Mouse (Mus musculus): ENCODE data around the gene Trat1. TPM values are rescaled to one million over a fixed set of nuclear protein-coding genes. Genes with fewer than 3 reads are reported as not detected.

Trat1 gene
- polyA plus RNA-seq (2012; rRNA removed) = 0.42 and 0.56 TPM in 2 replicates

DNA sequence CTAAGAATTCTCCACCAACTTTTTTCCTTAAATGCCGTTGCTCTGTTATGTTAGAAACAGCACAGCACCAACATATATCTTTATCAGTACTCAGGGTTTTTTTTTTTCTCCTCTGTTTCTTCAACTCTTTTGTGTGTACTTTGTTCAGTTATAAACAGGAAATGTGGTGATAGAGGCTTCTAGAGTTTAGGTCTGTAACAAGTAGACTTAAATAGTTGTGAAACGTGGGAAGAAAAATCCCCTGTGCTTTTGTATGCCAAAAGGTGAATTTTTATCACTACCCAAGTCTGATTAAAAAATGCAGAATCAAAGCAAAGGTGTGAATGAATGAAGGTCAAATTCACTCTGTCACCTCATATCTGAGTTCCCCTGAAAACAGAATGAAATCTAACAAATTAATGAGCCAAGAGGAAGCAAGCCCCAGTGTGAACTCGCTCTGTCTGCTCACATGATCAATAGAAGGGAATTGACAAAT, at the start of gene Trat1:
Trat1 (minus strand) TSS at position 51 of the 475 bp plus-strand sequence.
- H3K4me3 ChIP-seq (ENCODE audit: control insufficient read depth, low read depth, low read length) = no peak within 1 kb of the TSS
- no peaks in the 10 kb centered on the region for H3K27me3 ChIP-seq (ENCODE audit: control insufficient read depth, insufficient read depth, low read length)
- no peak within 1 kb of the TSS for H3K27ac ChIP-seq (ENCODE audit: control insufficient read depth, insufficient read depth, low read depth, low read length)
- no peak for TF ChIP-seq POLR2A (IDR thresholded peaks at IDR 0.05; ENCODE audit: control insufficient read depth, low read depth, low read length)
- TF ChIP-seq CTCF (IDR thresholded peaks at IDR 0.05; ENCODE audit: control insufficient read depth, insufficient read depth, insufficient replicate concordance, low read depth, low read length) = no peak
- H3K4me1 ChIP-seq (ENCODE audit: control insufficient read depth, insufficient read depth, low read length) = no peaks in the 10 kb centered on the region
- H3K36me3 ChIP-seq (ENCODE audit: control insufficient read depth, insufficient read depth, low read length) = no peaks in the 10 kb centered on the region

DNA sequence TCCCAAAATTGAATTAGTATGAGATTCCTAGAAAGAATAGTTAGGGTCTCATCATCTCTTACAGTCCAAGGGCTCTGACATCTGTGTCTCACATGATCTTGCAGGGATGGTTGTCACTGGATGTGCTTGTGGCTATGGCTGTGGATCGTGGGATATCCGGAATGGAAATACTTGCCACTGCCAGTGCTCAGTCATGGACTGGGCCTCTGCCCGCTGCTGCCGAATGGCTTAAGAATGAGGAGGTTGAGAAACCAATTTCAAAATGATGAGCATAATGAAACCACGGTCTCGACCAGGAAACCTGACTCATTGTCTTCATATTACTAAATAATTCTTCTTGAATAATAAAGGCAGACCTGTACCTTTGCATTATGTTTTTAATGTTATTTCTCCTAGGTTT, 46.7 kb upstream of the Trat1 start:
- Histone ChIP-seq H3K27me3 (ENCODE audit: control insufficient read depth, insufficient read depth, low read length) (no peaks in the 10 kb centered on the region), H3K4me3 (ENCODE audit: control insufficient read depth, low read depth, low read length) (no peak overlapping the region), H3K27ac (ENCODE audit: control insufficient read depth, insufficient read depth, low read depth, low read length) (no peak overlapping the region), H3K36me3 (ENCODE audit: control insufficient read depth, insufficient read depth, low read length) (no peaks in the 10 kb centered on the region), H3K4me1 (ENCODE audit: control insufficient read depth, insufficient read depth, low read length) (no peaks in the 10 kb centered on the region)
- TF ChIP-seq POLR2A (IDR thresholded peaks at IDR 0.05; ENCODE audit: control insufficient read depth, low read depth, low read length) (no peak), CTCF (IDR thresholded peaks at IDR 0.05; ENCODE audit: control insufficient read depth, insufficient read depth, insufficient replicate concordance, low read depth, low read length) (no peak)

DNA sequence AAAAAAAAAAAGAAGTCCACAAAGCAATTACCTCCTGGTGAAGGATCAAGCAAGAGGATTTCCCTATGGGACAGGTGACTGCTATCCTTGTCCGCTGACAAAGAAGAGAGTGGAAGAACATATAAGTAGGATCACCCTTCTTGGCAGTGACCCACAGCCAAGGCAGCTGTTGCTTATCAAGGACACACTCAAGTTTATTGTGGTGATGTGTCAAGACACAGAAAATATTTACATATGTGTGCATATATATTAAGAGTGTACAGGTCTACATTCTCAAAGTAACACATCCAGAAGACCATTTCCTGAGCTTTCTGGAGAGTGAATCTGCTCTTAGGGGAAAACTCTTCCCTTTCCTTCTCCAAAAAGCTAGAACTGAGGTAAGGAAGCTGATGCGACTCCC, 44.9 kb upstream of the Trat1 start, which contains the start of gene Retnlb:
Retnlb (plus strand) TSS at position 162 of the 400 bp plus-strand sequence.
- no peaks in the 10 kb centered on the region for H3K27me3 ChIP-seq (ENCODE audit: control insufficient read depth, insufficient read depth, low read length)
- no peak within 1 kb of the TSS for H3K27ac ChIP-seq (ENCODE audit: control insufficient read depth, insufficient read depth, low read depth, low read length)
- H3K36me3 ChIP-seq (ENCODE audit: control insufficient read depth, insufficient read depth, low read length) = no peaks in the 10 kb centered on the region
- no peak for TF ChIP-seq CTCF (IDR thresholded peaks at IDR 0.05; ENCODE audit: control insufficient read depth, insufficient read depth, insufficient replicate concordance, low read depth, low read length)
- no peak for TF ChIP-seq POLR2A (IDR thresholded peaks at IDR 0.05; ENCODE audit: control insufficient read depth, low read depth, low read length)
- no peaks in the 10 kb centered on the region for H3K4me1 ChIP-seq (ENCODE audit: control insufficient read depth, insufficient read depth, low read length)
- H3K4me3 ChIP-seq (ENCODE audit: control insufficient read depth, low read depth, low read length) = no peak within 1 kb of the TSS

DNA sequence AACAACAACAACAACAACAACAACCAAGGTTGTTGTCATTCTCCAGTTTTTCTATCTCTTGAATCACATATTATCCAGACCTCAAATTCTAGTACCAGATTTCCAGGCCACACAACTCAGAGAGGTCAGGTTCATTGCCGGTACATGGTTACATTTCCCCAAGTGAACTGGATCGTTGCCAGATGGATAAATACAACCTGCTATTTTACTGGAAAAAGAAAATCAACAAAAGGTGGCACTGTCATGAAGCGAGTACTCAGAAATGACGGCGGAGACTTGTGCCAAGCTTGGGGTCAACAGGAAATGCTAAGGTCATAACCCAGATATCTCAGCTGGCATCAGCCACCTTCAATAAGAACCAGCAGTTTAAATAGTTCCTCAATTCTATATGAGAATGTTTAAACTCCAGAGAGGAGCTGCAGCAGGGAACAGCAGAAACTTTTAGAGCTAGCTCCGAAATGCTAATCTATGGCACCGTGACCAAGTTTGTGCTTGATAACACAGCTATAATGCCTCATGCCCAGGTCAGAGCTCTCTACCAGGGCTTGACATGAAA, 40.1 kb upstream of the Trat1 start:
- TF ChIP-seq POLR2A (IDR thresholded peaks at IDR 0.05; ENCODE audit: control insufficient read depth, low read depth, low read length) = no peak
- no peak for TF ChIP-seq CTCF (IDR thresholded peaks at IDR 0.05; ENCODE audit: control insufficient read depth, insufficient read depth, insufficient replicate concordance, low read depth, low read length)
- Histone ChIP-seq H3K4me3 (ENCODE audit: control insufficient read depth, low read depth, low read length) (no peak overlapping the region), H3K36me3 (ENCODE audit: control insufficient read depth, insufficient read depth, low read length) (no peaks in the 10 kb centered on the region), H3K4me1 (ENCODE audit: control insufficient read depth, insufficient read depth, low read length) (no peaks in the 10 kb centered on the region), H3K27me3 (ENCODE audit: control insufficient read depth, insufficient read depth, low read length) (no peaks in the 10 kb centered on the region), H3K27ac (ENCODE audit: control insufficient read depth, insufficient read depth, low read depth, low read length) (no peak overlapping the region)

DNA sequence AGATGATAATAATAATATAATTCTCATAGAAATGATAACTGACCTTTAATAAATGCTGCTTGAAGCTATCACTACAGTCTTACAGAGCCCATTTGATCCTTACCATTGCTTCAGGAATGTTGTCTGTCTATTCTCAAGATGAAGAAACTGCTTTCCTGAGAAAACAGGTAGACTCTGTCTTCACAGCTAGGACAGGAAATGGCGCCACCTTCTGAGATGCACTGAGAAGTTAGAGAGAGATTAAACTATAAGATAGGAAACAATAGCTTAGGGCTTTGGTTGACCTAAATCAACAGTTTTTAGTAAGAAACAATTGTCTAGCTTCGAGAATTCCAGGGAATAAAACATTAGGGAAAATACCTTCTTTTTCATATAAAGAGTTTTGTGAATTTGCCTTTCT, 37.6 kb upstream of the Trat1 start:
- Histone ChIP-seq H3K27ac (ENCODE audit: control insufficient read depth, insufficient read depth, low read depth, low read length) (no peak overlapping the region), H3K27me3 (ENCODE audit: control insufficient read depth, insufficient read depth, low read length) (no peaks in the 10 kb centered on the region), H3K4me1 (ENCODE audit: control insufficient read depth, insufficient read depth, low read length) (no peaks in the 10 kb centered on the region), H3K36me3 (ENCODE audit: control insufficient read depth, insufficient read depth, low read length) (no peaks in the 10 kb centered on the region), H3K4me3 (ENCODE audit: control insufficient read depth, low read depth, low read length) (no peak overlapping the region)
- TF ChIP-seq POLR2A (IDR thresholded peaks at IDR 0.05; ENCODE audit: control insufficient read depth, low read depth, low read length) (no peak), CTCF (IDR thresholded peaks at IDR 0.05; ENCODE audit: control insufficient read depth, insufficient read depth, insufficient replicate concordance, low read depth, low read length) (no peak)

DNA sequence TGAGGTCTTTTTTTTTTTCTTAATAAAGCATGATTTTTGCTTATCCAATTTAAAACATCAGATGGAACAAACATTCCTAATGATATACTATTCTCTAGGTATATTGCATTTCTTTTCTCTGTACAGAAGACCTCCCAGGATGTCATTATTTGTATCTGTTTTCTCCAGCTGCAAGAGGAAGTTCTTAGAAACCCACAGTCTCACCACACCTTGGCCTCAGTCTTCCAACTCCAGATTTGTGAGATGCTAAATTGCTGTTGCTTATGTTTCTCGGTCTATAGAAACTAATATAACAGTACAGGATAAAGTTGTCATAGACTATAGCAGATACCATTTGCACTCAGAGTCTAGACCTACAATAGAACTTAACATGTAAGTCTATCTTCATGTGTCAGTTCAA, 34.7 kb upstream of the Trat1 start:
- H3K4me3 ChIP-seq (ENCODE audit: control insufficient read depth, low read depth, low read length) = no peak overlapping the region
- no peaks in the 10 kb centered on the region for H3K36me3 ChIP-seq (ENCODE audit: control insufficient read depth, insufficient read depth, low read length)

DNA sequence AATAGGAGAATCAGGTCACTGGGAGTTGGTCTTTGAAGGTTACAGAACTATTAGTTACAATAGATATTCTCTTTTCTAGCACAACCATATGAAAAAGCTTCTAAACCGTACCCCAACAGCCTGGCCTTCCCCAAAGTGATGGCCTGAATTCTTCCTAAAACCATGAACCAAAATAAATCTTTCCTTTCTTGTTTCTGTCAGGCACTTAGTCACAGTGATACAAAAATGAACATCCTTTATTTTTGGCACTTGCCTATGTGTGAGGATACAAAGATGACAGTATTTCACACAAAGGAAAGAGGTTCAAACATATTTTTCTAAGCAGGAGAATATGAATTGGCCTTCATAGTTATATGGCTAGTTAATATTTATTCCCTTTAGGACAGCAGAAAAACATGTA, 33.6 kb upstream of the Trat1 start:
- Histone ChIP-seq H3K27me3 (ENCODE audit: control insufficient read depth, insufficient read depth, low read length) (no peaks in the 10 kb centered on the region), H3K27ac (ENCODE audit: control insufficient read depth, insufficient read depth, low read depth, low read length) (no peak overlapping the region), H3K4me1 (ENCODE audit: control insufficient read depth, insufficient read depth, low read length) (no peaks in the 10 kb centered on the region), H3K36me3 (ENCODE audit: control insufficient read depth, insufficient read depth, low read length) (no peaks in the 10 kb centered on the region), H3K4me3 (ENCODE audit: control insufficient read depth, low read depth, low read length) (no peak overlapping the region)
- no peak for TF ChIP-seq POLR2A (IDR thresholded peaks at IDR 0.05; ENCODE audit: control insufficient read depth, low read depth, low read length)
- TF ChIP-seq CTCF (IDR thresholded peaks at IDR 0.05; ENCODE audit: control insufficient read depth, insufficient read depth, insufficient replicate concordance, low read depth, low read length) = no peak

More for the DNA sequence above, 34.7 kb upstream of the Trat1 start:
- Histone ChIP-seq H3K27me3 (ENCODE audit: control insufficient read depth, insufficient read depth, low read length) (no peaks in the 10 kb centered on the region), H3K4me1 (ENCODE audit: control insufficient read depth, insufficient read depth, low read length) (no peaks in the 10 kb centered on the region), H3K27ac (ENCODE audit: control insufficient read depth, insufficient read depth, low read depth, low read length) (no peak overlapping the region)
- TF ChIP-seq CTCF (IDR thresholded peaks at IDR 0.05; ENCODE audit: control insufficient read depth, insufficient read depth, insufficient replicate concordance, low read depth, low read length) (no peak), POLR2A (IDR thresholded peaks at IDR 0.05; ENCODE audit: control insufficient read depth, low read depth, low read length) (no peak)

Measured in testis, adult 2 months (tissue).